ENCODE assay signal across 21 mouse cellular contexts in genomic region chr1:56965879-56966579, GRCm38 (mm10). TPM values are rescaled to one million over a fixed set of nuclear protein-coding genes. Genes with fewer than 3 reads are reported as not detected.
A peak's percentile ranks its signal among the peaks of the same experiment; 100 is the strongest.
DNase-seq lines count a peak whose midpoint lies in the region; ATAC-seq lines count a peak whose summit lies in the region.
"Had no signal": no experiment of that assay in that cellular context is flagged by ENCODE, and none has a peak within 500 bp of the region (broad histone marks: within the 10 kb centered on the region; RNA-seq: fewer than 3 reads in every experiment).

No protein-coding gene starts in this region.

- no peak overlapping the region for H3K4me3 ChIP-seq in intestine, embryonic 14.5 days (ENCODE audit: low read depth, low read length)
- no peak overlapping the region for H3K4me3 ChIP-seq in intestine, embryonic 16.5 days (ENCODE audit: low read length)
- H3K4me3 ChIP-seq in embryonic facial prominence, embryonic 10.5 days: peak overlapping the region; percentile 18; the same call in 1 of the 2 replicates
- H3K4me3 ChIP-seq: heart, embryonic 10.5 days; liver, embryonic 12.5 days; megakaryocyte, embryonic 14.5 days; neural tube, embryonic 13.5 days had no signal

- no peak overlapping the region for H3K4me2 ChIP-seq in intestine, embryonic 14.5 days (ENCODE audit: low read length)
- H3K4me2 ChIP-seq in intestine, embryonic 16.5 days (ENCODE audit: low read depth, low read length): no peak overlapping the region
- H3K4me2 ChIP-seq: liver, embryonic 12.5 days; neural tube, embryonic 13.5 days had no signal

- no peaks in the 10 kb centered on the region for H3K36me3 ChIP-seq in intestine, embryonic 14.5 days (ENCODE audit: control insufficient read depth, insufficient read depth, low read length)
- H3K36me3 ChIP-seq in intestine, embryonic 16.5 days (ENCODE audit: control insufficient read depth, insufficient read depth, low read length): no peaks in the 10 kb centered on the region
- H3K36me3 ChIP-seq in embryonic facial prominence, embryonic 10.5 days (replicated peaks): 0 out of 2 replicates have a peak, but pooled peaks cover 4% of the 10 kb centered on the region
- H3K36me3 ChIP-seq: heart, embryonic 10.5 days; liver, embryonic 12.5 days; neural tube, embryonic 13.5 days had no signal

- H3K27ac ChIP-seq in intestine, embryonic 14.5 days (ENCODE audit: low read depth): no peak overlapping the region
- no peak overlapping the region for H3K27ac ChIP-seq in intestine, embryonic 16.5 days (ENCODE audit: low read length)
- no peak overlapping the region for H3K27ac ChIP-seq in embryonic facial prominence, embryonic 10.5 days (replicated peaks)
- H3K27ac ChIP-seq: heart, embryonic 10.5 days; liver, embryonic 12.5 days; neural tube, embryonic 13.5 days had no signal

- H3K9me3 ChIP-seq in intestine, embryonic 14.5 days (ENCODE audit: control insufficient read depth, low read length): no peaks in the 10 kb centered on the region
- H3K9me3 ChIP-seq in intestine, embryonic 16.5 days (ENCODE audit: control insufficient read depth, low read length): no peaks in the 10 kb centered on the region
- H3K9me3 ChIP-seq in embryonic facial prominence, embryonic 10.5 days: no peaks in the 10 kb centered on the region
- H3K9me3 ChIP-seq: heart, embryonic 10.5 days; liver, embryonic 12.5 days; megakaryocyte, embryonic 14.5 days; neural tube, embryonic 13.5 days had no signal

- ATAC-seq in intestine, embryonic 14.5 days (replicated peaks; ENCODE audit: low FRiP score, low TSS enrichment, low read depth): no peak
- ATAC-seq in intestine, embryonic 16.5 days: no peak
- ATAC-seq: hindbrain, embryonic 16.5 days; liver, embryonic 12.5 days; lung, postnatal 0 days had no signal

- peaks cover 34% of the 10 kb centered on the region for H3K27me3 ChIP-seq in intestine, embryonic 14.5 days (replicated peaks; ENCODE audit: control insufficient read depth, insufficient read depth, low read length)
- H3K27me3 ChIP-seq in intestine, embryonic 16.5 days (replicated peaks; ENCODE audit: control insufficient read depth, insufficient read depth, low read length): 0 out of 2 replicates have a peak, but pooled peaks cover 2% of the 10 kb centered on the region
- H3K27me3 ChIP-seq in embryonic facial prominence, embryonic 10.5 days (replicated peaks; ENCODE audit: low read depth, poor library complexity, severe bottlenecking): peaks cover 42% of the 10 kb centered on the region

- 55% methylated on average over 3 of the region's 3 CpGs for WGBS in intestine, embryonic 14.5 days
- WGBS in intestine, embryonic 16.5 days: 50% methylated on average over 3 of the region's 3 CpGs
- WGBS in embryonic facial prominence, embryonic 10.5 days: 74% methylated on average over 3 of the region's 3 CpGs

- no peak overlapping the region for H3K9ac ChIP-seq in intestine, embryonic 14.5 days (ENCODE audit: low read length)
- H3K9ac ChIP-seq in intestine, embryonic 16.5 days (ENCODE audit: low read depth, low read length): no peak overlapping the region
- H3K9ac ChIP-seq: liver, embryonic 12.5 days; neural tube, embryonic 13.5 days had no signal

- DNase-seq in intestine, embryonic 14.5 days (ENCODE audit: low spot score): peak; percentile 51
- DNase-seq in NIH3T3 (ENCODE audit: low read depth): peak; percentile 50
- DNase-seq in embryonic facial prominence, embryonic 10.5 days (ENCODE audit: low spot score): no peak
- DNase-seq in forelimb bud, embryonic 11.5 days (ENCODE audit: low read depth, low spot score): peak; percentile 81
- DNase-seq in spleen, adult 12 weeks (ENCODE audit: low spot score): no peak
- no peak for DNase-seq in thymus, adult 18-20 months
- DNase-seq: adrenal gland, postnatal 36 days; cerebellum, adult 9-11 months; gastrocnemius, postnatal 25 days; heart, postnatal 14 days; kidney, adult 2 months; kidney, postnatal 25 days; right cerebral cortex, postnatal 14 days; thymus, postnatal 25 days had no signal

- peaks cover 4% of the 10 kb centered on the region; the same call in 1 of the 2 replicates for H3K4me1 ChIP-seq in intestine, embryonic 14.5 days (replicated peaks; ENCODE audit: control insufficient read depth, insufficient read depth, low read length)
- H3K4me1 ChIP-seq in intestine, embryonic 16.5 days (ENCODE audit: control insufficient read depth, insufficient read depth, low read length): 0 out of 2 replicates have a peak, but pooled peaks cover 7% of the 10 kb centered on the region
- peaks cover 25% of the 10 kb centered on the region for H3K4me1 ChIP-seq in embryonic facial prominence, embryonic 10.5 days

RNA-seq across cellular contexts. Expression of gene Satb2, which starts 12.4 kb away (rescaled TPM):
- 4.3 and 4.6 TPM in 2 replicates for polyA plus RNA-seq in intestine, embryonic 14.5 days (2014; fragmentation: Nextera tagmentation; extraction: Ambion mirVana)
- 2.1 and 2.6 TPM in 2 replicates for polyA plus RNA-seq in intestine, embryonic 16.5 days (2015; fragmentation: Nextera tagmentation; extraction: Ambion mirVana)
- 9.0 and 11.3 TPM in 2 replicates for polyA plus RNA-seq in embryonic facial prominence, embryonic 10.5 days (2016; fragmentation: Nextera tagmentation; extraction: Ambion mirVana)

Comparison
In these comparisons a context has a peak if more than half of its experiments do, and no peak if none do; other contexts are left out.
1. DNase-seq: peak in intestine, embryonic 14.5 days (single experiment), NIH3T3 (single experiment) and forelimb bud, embryonic 11.5 days (single experiment); none in embryonic facial prominence, embryonic 10.5 days (single experiment), spleen, adult 12 weeks (single experiment) and thymus, adult 18-20 months (0 of 2).